Comparison of ENCODE assay signal across 25 mouse cellular contexts in the genomic region with DNA sequence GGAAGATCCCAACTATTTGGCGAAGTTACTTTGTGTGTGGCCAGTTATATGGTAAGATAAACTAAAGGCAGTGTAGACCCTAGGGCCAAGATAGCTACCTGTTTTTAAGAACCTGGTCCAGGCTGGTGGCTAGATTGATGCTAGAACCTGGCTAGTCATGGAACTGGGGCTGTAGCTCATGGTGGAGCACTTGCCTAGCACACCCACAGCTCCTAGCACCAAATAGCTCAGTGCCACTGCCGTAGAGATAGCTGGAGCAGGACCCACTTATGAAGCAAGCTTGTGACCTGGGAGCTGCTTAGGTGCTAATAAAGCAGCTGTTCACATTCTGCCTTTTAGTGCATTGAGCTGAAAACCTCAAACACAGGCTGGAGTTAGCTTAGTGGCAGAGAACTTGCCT. TPM values are rescaled to one million over a fixed set of nuclear protein-coding genes. Genes with fewer than 3 reads are reported as not detected.
DNase-seq lines count a peak whose midpoint lies in the region; ATAC-seq and TF ChIP-seq lines count a peak whose summit lies in the region.
"Had no signal": no experiment of that assay in that cellular context is flagged by ENCODE, and none has a peak within 500 bp of the region (broad histone marks: within the 10 kb centered on the region; RNA-seq: fewer than 3 reads in every experiment).

No protein-coding gene starts in this region.

- intact Hi-C loops in heart, adult 2 months (cut with DNase I), result no loop called here

- TF ChIP-seq EP300 in heart, adult 2 months (IDR thresholded peaks at IDR 0.05; ENCODE audit: insufficient read depth, low read depth, low read length), result no peak

- ATAC-seq in liver, embryonic 13.5 days (ENCODE audit: low read depth), result no peak
- 0 out of 2 replicates have a peak, but pooled peaks have one; percentile 45 for ATAC-seq in erythroblast, adult 5-6 weeks (replicated peaks; ENCODE audit: low FRiP score, poor library complexity, severe bottlenecking)
- ATAC-seq in erythroid progenitor cell, adult 5-6 weeks (replicated peaks; ENCODE audit: low FRiP score, poor library complexity, severe bottlenecking), result no peak
- ATAC-seq: forebrain, embryonic 13.5 days; hindbrain, postnatal 0 days; midbrain, embryonic 16.5 days had no signal

- no peak overlapping the region for H3K4me2 ChIP-seq in liver, embryonic 13.5 days
- H3K4me2 ChIP-seq in myocyte (ENCODE audit: low read depth), result no peak overlapping the region
- H3K4me2 ChIP-seq: embryonic facial prominence, embryonic 15.5 days; forebrain, embryonic 13.5 days; limb, embryonic 13.5 days; lung, embryonic 14.5 days had no signal

- H3K4me1 ChIP-seq in heart, adult 2 months (ENCODE audit: control insufficient read depth, insufficient read depth, low read length), result peaks cover 4% of the 10 kb centered on the region; the same call in 1 of the 2 replicates
- peaks cover 51% of the 10 kb centered on the region for H3K4me1 ChIP-seq in liver, embryonic 13.5 days (replicated peaks)
- H3K4me1 ChIP-seq: embryonic facial prominence, embryonic 15.5 days; forebrain, embryonic 13.5 days; limb, embryonic 13.5 days had no signal

- no peak overlapping the region for H3K9ac ChIP-seq in heart, adult 2 months (ENCODE audit: low read depth, low read length)
- no peak overlapping the region for H3K9ac ChIP-seq in liver, embryonic 13.5 days
- H3K9ac ChIP-seq: embryonic facial prominence, embryonic 15.5 days; forebrain, embryonic 13.5 days; limb, embryonic 13.5 days; lung, embryonic 14.5 days had no signal

- H3K36me3 ChIP-seq in heart, adult 2 months (ENCODE audit: control insufficient read depth, insufficient read depth, low read length), result peaks cover 28% of the 10 kb centered on the region
- H3K36me3 ChIP-seq in liver, embryonic 13.5 days, result peaks cover 48% of the 10 kb centered on the region
- peaks cover 32% of the 10 kb centered on the region for H3K36me3 ChIP-seq in myocyte (ENCODE audit: control insufficient read depth, insufficient read depth)

- TF ChIP-seq POLR2A in heart, adult 2 months (IDR thresholded peaks at IDR 0.05; ENCODE audit: insufficient read depth, low read depth, low read length), result no peak
- no peak for TF ChIP-seq POLR2A in myocyte (IDR thresholded peaks at IDR 0.05; ENCODE audit: insufficient read length, low read depth)

- no peak for DNase-seq in heart, adult 2 months
- no peak for DNase-seq in heart, adult 18-20 months
- no peak for DNase-seq in liver, embryonic 13.5 days
- DNase-seq in liver, result no peak
- no peak for DNase-seq in spleen, adult 12 weeks (ENCODE audit: low spot score)
- DNase-seq: cerebellum, adult 9-11 months; embryo, embryonic 11 days; gastrocnemius, postnatal 36 days; kidney, adult 2 months; kidney, postnatal 36 days; layer of hippocampus, adult 9-11 months; lung, embryonic 14.5 days; spleen, adult 18-20 months; thymus, adult 2 months had no signal

- no peak overlapping the region for H3K4me3 ChIP-seq in heart, adult 2 months
- H3K4me3 ChIP-seq in liver, embryonic 13.5 days (replicated peaks), result no peak overlapping the region
- no peak overlapping the region for H3K4me3 ChIP-seq in myocyte
- H3K4me3 ChIP-seq: embryonic facial prominence, embryonic 15.5 days; forebrain, embryonic 13.5 days; limb, embryonic 13.5 days had no signal

- H3K79me2 ChIP-seq in heart, adult 2 months (replicated peaks; ENCODE audit: control insufficient read depth, insufficient read depth, low read length), result 0 out of 2 replicates have a peak, but pooled peaks cover 1% of the 10 kb centered on the region
- peaks cover 6% of the 10 kb centered on the region for H3K79me2 ChIP-seq in myocyte (ENCODE audit: control insufficient read depth, insufficient read depth)

- peak overlapping the region; percentile 31; the same call in 1 of the 2 replicates for H3K27ac ChIP-seq in heart, adult 2 months
- H3K27ac ChIP-seq in liver, embryonic 13.5 days, result peak overlapping the region; percentile 37
- H3K27ac ChIP-seq: embryonic facial prominence, embryonic 15.5 days; forebrain, embryonic 13.5 days; hindbrain, postnatal 0 days; limb, embryonic 13.5 days; macrophage had no signal

- H3K27me3 ChIP-seq in heart, adult 2 months (ENCODE audit: control insufficient read depth, insufficient read depth, low read length), result no peaks in the 10 kb centered on the region
- H3K27me3 ChIP-seq in liver, embryonic 13.5 days, result no peaks in the 10 kb centered on the region
- H3K27me3 ChIP-seq in myocyte (ENCODE audit: control insufficient read depth, insufficient read depth, insufficient read length), result no peaks in the 10 kb centered on the region
- H3K27me3 ChIP-seq: embryonic facial prominence, embryonic 15.5 days; forebrain, embryonic 13.5 days; limb, embryonic 13.5 days had no signal

- no peak overlapping the region for H3ac ChIP-seq in myocyte (ENCODE audit: control insufficient read depth, insufficient read length)

- WGBS in heart, adult 2 months, result 84% methylated on average over 2 of the region's 2 CpGs
- 63% methylated on average over 2 of the region's 2 CpGs for WGBS in liver, embryonic 13.5 days (ENCODE audit: insufficient replicate concordance)

- TF ChIP-seq CTCF in heart, adult 2 months (IDR thresholded peaks at IDR 0.05), result no peak

- H3K9me3 ChIP-seq in liver, embryonic 13.5 days (replicated peaks), result no peaks in the 10 kb centered on the region
- H3K9me3 ChIP-seq: embryonic facial prominence, embryonic 15.5 days; forebrain, embryonic 13.5 days; limb, embryonic 13.5 days had no signal

TF ChIP-seq in myocyte, 11 proteins besides CTCF, POLR2A, EP300 and RAD21:
- TF ChIP-seq MYOD1 (IDR thresholded peaks at IDR 0.05; ENCODE audit: control insufficient read depth in 1 of 3, insufficient read length in 2 of 3, low read depth in 2 of 3) (peak in 1 of 3 experiments; percentile 41), POLR2AphosphoS2 (IDR thresholded peaks at IDR 0.05; ENCODE audit: insufficient read length, low read depth) (peak; percentile 42), CEBPB (IDR thresholded peaks at IDR 0.05; ENCODE audit: insufficient read depth, poor library complexity, severe bottlenecking) (no peak)
TF ChIP-seq in myocyte: peak in this region for 2.

RNA-seq across cellular contexts. Expression of a gene that starts 6.8 kb away (rescaled TPM):
- total RNA-seq in heart, adult 2 months (2021), result not detected
- not detected in 2 replicates for polyA plus RNA-seq in heart, adult 2 months (2012; rRNA removed)
- 1 to 10 TPM in 1 of 2 experiments, not detected in 1; 1.4 TPM for total RNA-seq in heart, adult 18-20 months (2021)
- polyA plus RNA-seq in liver, embryonic 13.5 days (2015; fragmentation: Nextera tagmentation; extraction: Ambion mirVana), result not detected in 2 replicates
- not detected in 2 replicates for total RNA-seq in erythroblast, adult 5-6 weeks (2015; ENCODE audit: low replicate concordance)
- total RNA-seq in erythroblast, adult 5-6 weeks (2017; ENCODE audit: low replicate concordance), result not detected in 2 replicates
- 0.16 TPM for polyA plus RNA-seq in myocyte (2012; fragmentation: generic; extraction: Trizol)
- not detected in 2 replicates for total RNA-seq in erythroid progenitor cell, adult 5-6 weeks (2015; ENCODE audit: low replicate concordance)
- total RNA-seq in erythroid progenitor cell, adult 5-6 weeks (2017; ENCODE audit: low replicate concordance), result not detected in 2 replicates
- total RNA-seq: gastrocnemius, postnatal 36 days; hindbrain, postnatal 0 days had no signal
- polyA plus RNA-seq: embryonic facial prominence, embryonic 15.5 days; forebrain, embryonic 13.5 days; hindbrain, postnatal 0 days; kidney, adult 2 months; limb, embryonic 13.5 days; lung, embryonic 14.5 days; macrophage; midbrain, embryonic 16.5 days; neural tube, embryonic 11.5 days; stomach, embryonic 14.5 days; thymus, adult 2 months had no signal

RNA-seq across cellular contexts. Expression of a gene that starts 6.9 kb away (rescaled TPM):
- 100 to 1,000 TPM; 295 to 358 TPM for total RNA-seq in heart, adult 2 months (2021)
- 190 and 221 TPM in 2 replicates for polyA plus RNA-seq in heart, adult 2 months (2012; rRNA removed)
- total RNA-seq in heart, adult 18-20 months (2021), result 100 to 1,000 TPM; 345 to 380 TPM
- 331 and 350 TPM in 2 replicates for polyA plus RNA-seq in liver, embryonic 13.5 days (2015; fragmentation: Nextera tagmentation; extraction: Ambion mirVana)
- 53.5 and 84.5 TPM in 2 replicates for total RNA-seq in erythroblast, adult 5-6 weeks (2015; ENCODE audit: low replicate concordance)
- 93.1 and 317 TPM in 2 replicates for total RNA-seq in erythroblast, adult 5-6 weeks (2017; ENCODE audit: low replicate concordance)
- 653 TPM for polyA plus RNA-seq in myocyte (2012; fragmentation: generic; extraction: Trizol)
- total RNA-seq in erythroid progenitor cell, adult 5-6 weeks (2015; ENCODE audit: low replicate concordance), result 157 and 170 TPM in 2 replicates
- total RNA-seq in erythroid progenitor cell, adult 5-6 weeks (2017; ENCODE audit: low replicate concordance), result 196 and 437 TPM in 2 replicates

RNA-seq across cellular contexts. Expression of a gene that starts 8.4 kb away (rescaled TPM):
- 100 to 1,000 TPM; 462 to 476 TPM for total RNA-seq in heart, adult 2 months (2021)
- polyA plus RNA-seq in heart, adult 2 months (2012; rRNA removed), result 695 and 745 TPM in 2 replicates
- total RNA-seq in heart, adult 18-20 months (2021), result 100 to 1,000 TPM; 515 to 590 TPM
- polyA plus RNA-seq in liver, embryonic 13.5 days (2015; fragmentation: Nextera tagmentation; extraction: Ambion mirVana), result 22.3 and 24.2 TPM in 2 replicates
- 24.9 and 26.5 TPM in 2 replicates for total RNA-seq in erythroblast, adult 5-6 weeks (2015; ENCODE audit: low replicate concordance)
- total RNA-seq in erythroblast, adult 5-6 weeks (2017; ENCODE audit: low replicate concordance), result 6.2 and 14.2 TPM in 2 replicates
- 10.5 TPM for polyA plus RNA-seq in myocyte (2012; fragmentation: generic; extraction: Trizol)
- total RNA-seq in erythroid progenitor cell, adult 5-6 weeks (2015; ENCODE audit: low replicate concordance), result 21.6 and 24.3 TPM in 2 replicates
- total RNA-seq in erythroid progenitor cell, adult 5-6 weeks (2017; ENCODE audit: low replicate concordance), result 18.8 and 23.0 TPM in 2 replicates
- polyA plus RNA-seq: macrophage had no signal

RNA-seq across cellular contexts. Expression of a gene that starts 11.7 kb away (rescaled TPM):
- not detected for total RNA-seq in heart, adult 2 months (2021)
- 0.20 TPM in 1 of 2 replicates, not detected in the other for polyA plus RNA-seq in heart, adult 2 months (2012; rRNA removed)
- total RNA-seq in heart, adult 18-20 months (2021), result under 1 TPM in 1 of 2 experiments, not detected in 1; 0.13 TPM
- polyA plus RNA-seq in liver, embryonic 13.5 days (2015; fragmentation: Nextera tagmentation; extraction: Ambion mirVana), result 0.05 TPM in 1 of 2 replicates, not detected in the other
- 0.42 TPM in 1 of 2 replicates, not detected in the other for total RNA-seq in erythroblast, adult 5-6 weeks (2015; ENCODE audit: low replicate concordance)
- not detected in 2 replicates for total RNA-seq in erythroblast, adult 5-6 weeks (2017; ENCODE audit: low replicate concordance)
- 1.1 TPM for polyA plus RNA-seq in myocyte (2012; fragmentation: generic; extraction: Trizol)
- total RNA-seq in erythroid progenitor cell, adult 5-6 weeks (2015; ENCODE audit: low replicate concordance), result not detected in 2 replicates
- not detected in 2 replicates for total RNA-seq in erythroid progenitor cell, adult 5-6 weeks (2017; ENCODE audit: low replicate concordance)
- total RNA-seq: gastrocnemius, postnatal 36 days had no signal
- polyA plus RNA-seq: macrophage; stomach, embryonic 14.5 days had no signal

RNA-seq across cellular contexts. Expression of a gene that starts 59.0 kb away (rescaled TPM):
- total RNA-seq in heart, adult 2 months (2021), result not detected
- polyA plus RNA-seq in heart, adult 2 months (2012; rRNA removed), result 0.15 TPM in 1 of 2 replicates, not detected in the other
- total RNA-seq in heart, adult 18-20 months (2021), result not detected
- 2.6 and 2.8 TPM in 2 replicates for polyA plus RNA-seq in liver, embryonic 13.5 days (2015; fragmentation: Nextera tagmentation; extraction: Ambion mirVana)
- not detected in 2 replicates for total RNA-seq in erythroblast, adult 5-6 weeks (2015; ENCODE audit: low replicate concordance)
- total RNA-seq in erythroblast, adult 5-6 weeks (2017; ENCODE audit: low replicate concordance), result not detected in 2 replicates
- not detected for polyA plus RNA-seq in myocyte (2012; fragmentation: generic; extraction: Trizol)
- not detected in 2 replicates for total RNA-seq in erythroid progenitor cell, adult 5-6 weeks (2015; ENCODE audit: low replicate concordance)
- total RNA-seq in erythroid progenitor cell, adult 5-6 weeks (2017; ENCODE audit: low replicate concordance), result not detected in 2 replicates
- total RNA-seq: gastrocnemius, postnatal 36 days; hindbrain, postnatal 0 days had no signal
- polyA plus RNA-seq: embryonic facial prominence, embryonic 15.5 days; forebrain, embryonic 13.5 days; limb, embryonic 13.5 days; lung, embryonic 14.5 days; macrophage; midbrain, embryonic 16.5 days; neural tube, embryonic 11.5 days had no signal

Comparison
In these comparisons a context has a peak if more than half of its experiments do, and no peak if none do; other contexts are left out.
1. RNA of a gene that starts 8.4 kb away (total RNA-seq): 515 to 590 TPM in heart, adult 18-20 months and 462 to 476 TPM in heart, adult 2 months; 6.2 to 26.5 TPM in erythroblast, adult 5-6 weeks and 18.8 to 24.3 TPM in erythroid progenitor cell, adult 5-6 weeks; every median in the first group is over 10 times any median in the second.